Mouse (Mus musculus) brain, embryonic 14.5 days (tissue): ENCODE measurements around the gene Spp1.

Source experiments
- CTCF ChIP-seq: fragments of 200-500 bp; IDR thresholded peaks from 2 replicates; pipeline ENCODE4 v1.5.1; 2012; ENCODE audit warnings: inconsistent platforms, mild to moderate bottlenecking, moderate library complexity, borderline replicate concordance; ENCODE audit not compliant: insufficient read depth, insufficient read length; ENCODE audit errors: extremely low read depth
- POLR2A ChIP-seq: fragments of 200-500 bp; IDR thresholded peaks from 2 replicates; pipeline ENCODE4 v1.6.1; 2012; ENCODE audit warnings: mild to moderate bottlenecking, inconsistent platforms, borderline replicate concordance; ENCODE audit not compliant: poor library complexity, insufficient read depth, insufficient read length, severe bottlenecking; ENCODE audit errors: extremely low read depth

GRCm38 (mm10) chr5:104408549-104408948 is 26.4 kb upstream of the Spp1 start:
- no peak for TF ChIP-seq CTCF
- TF ChIP-seq POLR2A = no peak
